8 mouse cellular contexts compared by ENCODE assay signal in the genomic region with DNA sequence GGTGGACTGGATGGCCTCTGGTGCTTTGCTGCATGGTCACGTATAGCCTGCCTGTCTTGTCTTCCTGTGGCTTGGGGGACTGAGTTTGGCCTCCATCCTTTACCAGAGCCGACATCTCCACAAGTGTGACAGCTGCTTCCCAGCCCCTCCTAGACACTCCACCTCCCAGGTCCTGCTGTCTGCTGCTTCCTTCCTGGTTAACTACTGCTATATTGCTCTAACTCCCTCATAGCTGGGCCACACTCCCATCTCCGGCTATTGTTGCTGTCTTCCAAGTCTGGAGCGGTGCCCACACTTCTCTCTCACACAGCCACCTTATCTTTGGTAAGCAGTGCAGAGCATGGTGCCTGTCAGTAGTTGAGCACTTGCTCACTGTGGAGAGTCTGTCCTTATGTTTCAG. TPM values are rescaled to one million over a fixed set of nuclear protein-coding genes. Genes with fewer than 3 reads are reported as not detected.
DNase-seq lines count a peak whose midpoint lies in the region; ATAC-seq and TF ChIP-seq lines count a peak whose summit lies in the region.

No protein-coding gene starts in this region.

- peak overlapping the region; percentile 88; the same call in 1 of the 2 replicates for H3K9ac ChIP-seq in forebrain, embryonic 13.5 days
- no peak overlapping the region for H3K9ac ChIP-seq in forebrain, postnatal 0 days
- peak overlapping the region; percentile 34 for H3K9ac ChIP-seq in heart, embryonic 11.5 days (ENCODE audit: low read depth, low read length)
- no peak overlapping the region for H3K9ac ChIP-seq in lung, embryonic 16.5 days (ENCODE audit: low read length)

- no peak for TF ChIP-seq CTCF in forebrain, postnatal 0 days (IDR thresholded peaks at IDR 0.05; ENCODE audit: low read depth)

- WGBS in forebrain, embryonic 13.5 days = 81% methylated on average over 4 of the region's 4 CpGs
- 66% methylated on average over 4 of the region's 4 CpGs for WGBS in forebrain, postnatal 0 days
- 48% methylated on average over 4 of the region's 4 CpGs for WGBS in heart, embryonic 11.5 days (ENCODE audit: insufficient replicate concordance)
- 57% methylated on average over 4 of the region's 4 CpGs for WGBS in lung, embryonic 16.5 days

- no peak for ATAC-seq in forebrain, embryonic 13.5 days
- no peak for ATAC-seq in forebrain, postnatal 0 days
- ATAC-seq in heart, embryonic 11.5 days (replicated peaks; ENCODE audit: insufficient number of reproducible peaks, low FRiP score, low TSS enrichment) = no peak
- ATAC-seq in lung, embryonic 16.5 days (ENCODE audit: low read depth) = peak; percentile 15

- no peaks in the 10 kb centered on the region for H3K9me3 ChIP-seq in forebrain, embryonic 13.5 days (replicated peaks)
- H3K9me3 ChIP-seq in forebrain, postnatal 0 days (ENCODE audit: low read length) = no peaks in the 10 kb centered on the region
- H3K9me3 ChIP-seq in heart, embryonic 11.5 days (replicated peaks; ENCODE audit: control insufficient read depth, low read length) = no peaks in the 10 kb centered on the region
- no peaks in the 10 kb centered on the region for H3K9me3 ChIP-seq in lung, embryonic 16.5 days (ENCODE audit: control insufficient read depth, low read length)

- H3K27ac ChIP-seq in forebrain, embryonic 13.5 days = no peak overlapping the region
- no peak overlapping the region for H3K27ac ChIP-seq in forebrain, postnatal 0 days (ENCODE audit: low read depth, low read length)
- peak overlapping the region; percentile 16 for H3K27ac ChIP-seq in heart, embryonic 11.5 days (ENCODE audit: low read depth, low read length)
- H3K27ac ChIP-seq in lung, embryonic 16.5 days (ENCODE audit: low read length) = peak overlapping the region; percentile 77

- DNase-seq in forebrain, postnatal 0 days = no peak
- DNase-seq in kidney, adult 9 months = peak; percentile 77
- DNase-seq in testis, postnatal 14 days (ENCODE audit: low spot score) = peak; percentile 62
- DNase-seq in T-cell, adult 2 months (ENCODE audit: low spot score) = no peak
- DNase-seq in urinary bladder, postnatal 36 days (ENCODE audit: low spot score in 2 of 2) = no peak

- peaks cover 35% of the 10 kb centered on the region for H3K4me1 ChIP-seq in forebrain, embryonic 13.5 days
- H3K4me1 ChIP-seq in forebrain, postnatal 0 days (ENCODE audit: insufficient read depth) = peaks cover 13% of the 10 kb centered on the region
- H3K4me1 ChIP-seq in heart, embryonic 11.5 days (ENCODE audit: control insufficient read depth, insufficient read depth, low read length) = peaks cover 38% of the 10 kb centered on the region
- peaks cover 28% of the 10 kb centered on the region for H3K4me1 ChIP-seq in lung, embryonic 16.5 days (replicated peaks; ENCODE audit: control insufficient read depth, insufficient read depth, low read length)

- 0 out of 2 replicates have a peak overlapping the region, but pooled peaks have one; percentile 81 for H3K4me3 ChIP-seq in forebrain, embryonic 13.5 days
- H3K4me3 ChIP-seq in forebrain, postnatal 0 days (ENCODE audit: low read depth, low read length) = no peak overlapping the region
- 0 out of 2 replicates have a peak overlapping the region, but pooled peaks have one; percentile 95 for H3K4me3 ChIP-seq in heart, embryonic 11.5 days (ENCODE audit: low read depth, low read length)
- no peak overlapping the region for H3K4me3 ChIP-seq in lung, embryonic 16.5 days (ENCODE audit: low read length)

- peak overlapping the region; percentile 77; the same call in 1 of the 2 replicates for H3K4me2 ChIP-seq in forebrain, embryonic 13.5 days
- H3K4me2 ChIP-seq in forebrain, postnatal 0 days (ENCODE audit: low read depth) = no peak overlapping the region
- peak overlapping the region; percentile 97 for H3K4me2 ChIP-seq in heart, embryonic 11.5 days
- H3K4me2 ChIP-seq in lung, embryonic 16.5 days (ENCODE audit: low read depth, low read length) = peak overlapping the region; percentile 79

- peaks cover 52% of the 10 kb centered on the region for H3K36me3 ChIP-seq in forebrain, embryonic 13.5 days (ENCODE audit: poor library complexity, severe bottlenecking)
- peaks cover 46% of the 10 kb centered on the region for H3K36me3 ChIP-seq in forebrain, postnatal 0 days (ENCODE audit: insufficient read depth)
- peaks cover 12% of the 10 kb centered on the region for H3K36me3 ChIP-seq in heart, embryonic 11.5 days (ENCODE audit: control insufficient read depth, insufficient read depth, low read length)
- H3K36me3 ChIP-seq in lung, embryonic 16.5 days (ENCODE audit: control insufficient read depth, insufficient read depth, low read length) = peaks cover 20% of the 10 kb centered on the region

- no peaks in the 10 kb centered on the region for H3K27me3 ChIP-seq in forebrain, embryonic 13.5 days
- no peaks in the 10 kb centered on the region for H3K27me3 ChIP-seq in forebrain, postnatal 0 days (ENCODE audit: insufficient read depth, low read length)
- no peaks in the 10 kb centered on the region for H3K27me3 ChIP-seq in heart, embryonic 11.5 days (ENCODE audit: control insufficient read depth, insufficient read depth, low read length)
- no peaks in the 10 kb centered on the region for H3K27me3 ChIP-seq in lung, embryonic 16.5 days (ENCODE audit: control insufficient read depth, insufficient read depth, low read depth, low read length)

RNA-seq across cellular contexts. Expression of a gene that starts 0.6 kb away (rescaled TPM):
- 0.21 and 0.36 TPM in 2 replicates for polyA plus RNA-seq in forebrain, embryonic 13.5 days (2015; fragmentation: Nextera tagmentation; extraction: Ambion mirVana)
- 4.2 and 5.1 TPM in 2 replicates for total RNA-seq in forebrain, postnatal 0 days (2014; rRNA removed)
- 0.13 and 0.16 TPM in 2 replicates for polyA plus RNA-seq in forebrain, postnatal 0 days (2015; fragmentation: Nextera tagmentation; extraction: Ambion mirVana)
- polyA plus RNA-seq in heart, embryonic 11.5 days (2014; fragmentation: Nextera tagmentation; extraction: Ambion mirVana) = 0.49 TPM in 1 of 2 replicates, not detected in the other
- 0.16 and 0.18 TPM in 2 replicates for polyA plus RNA-seq in lung, embryonic 16.5 days (2015; fragmentation: Nextera tagmentation; extraction: Ambion mirVana)

RNA-seq across cellular contexts. Expression of a gene that starts 2.3 kb away (rescaled TPM):
- 57.9 and 58.3 TPM in 2 replicates for polyA plus RNA-seq in forebrain, embryonic 13.5 days (2015; fragmentation: Nextera tagmentation; extraction: Ambion mirVana)
- 32.3 and 44.5 TPM in 2 replicates for total RNA-seq in forebrain, postnatal 0 days (2014; rRNA removed)
- polyA plus RNA-seq in forebrain, postnatal 0 days (2015; fragmentation: Nextera tagmentation; extraction: Ambion mirVana) = 48.0 and 55.3 TPM in 2 replicates
- 38.1 and 46.9 TPM in 2 replicates for polyA plus RNA-seq in heart, embryonic 11.5 days (2014; fragmentation: Nextera tagmentation; extraction: Ambion mirVana)
- 41.9 and 42.0 TPM in 2 replicates for polyA plus RNA-seq in lung, embryonic 16.5 days (2015; fragmentation: Nextera tagmentation; extraction: Ambion mirVana)

RNA-seq across cellular contexts. Expression of a gene that starts 26.2 kb away (rescaled TPM):
- 5.3 and 6.8 TPM in 2 replicates for polyA plus RNA-seq in forebrain, embryonic 13.5 days (2015; fragmentation: Nextera tagmentation; extraction: Ambion mirVana)
- 6.3 and 15.7 TPM in 2 replicates for total RNA-seq in forebrain, postnatal 0 days (2014; rRNA removed)
- polyA plus RNA-seq in forebrain, postnatal 0 days (2015; fragmentation: Nextera tagmentation; extraction: Ambion mirVana) = 5.0 and 6.3 TPM in 2 replicates
- polyA plus RNA-seq in heart, embryonic 11.5 days (2014; fragmentation: Nextera tagmentation; extraction: Ambion mirVana) = 4.7 and 7.4 TPM in 2 replicates
- polyA plus RNA-seq in lung, embryonic 16.5 days (2015; fragmentation: Nextera tagmentation; extraction: Ambion mirVana) = 7.4 and 8.2 TPM in 2 replicates

RNA-seq across cellular contexts. Expression of a gene that starts 34.1 kb away (rescaled TPM):
- 11.6 and 12.4 TPM in 2 replicates for polyA plus RNA-seq in forebrain, embryonic 13.5 days (2015; fragmentation: Nextera tagmentation; extraction: Ambion mirVana)
- total RNA-seq in forebrain, postnatal 0 days (2014; rRNA removed) = 18.3 and 22.6 TPM in 2 replicates
- 14.7 and 15.7 TPM in 2 replicates for polyA plus RNA-seq in forebrain, postnatal 0 days (2015; fragmentation: Nextera tagmentation; extraction: Ambion mirVana)
- 13.6 and 15.5 TPM in 2 replicates for polyA plus RNA-seq in heart, embryonic 11.5 days (2014; fragmentation: Nextera tagmentation; extraction: Ambion mirVana)
- 12.7 and 12.9 TPM in 2 replicates for polyA plus RNA-seq in lung, embryonic 16.5 days (2015; fragmentation: Nextera tagmentation; extraction: Ambion mirVana)

RNA-seq across cellular contexts. Expression of a gene that starts 41.1 kb away (rescaled TPM):
- polyA plus RNA-seq in forebrain, embryonic 13.5 days (2015; fragmentation: Nextera tagmentation; extraction: Ambion mirVana) = not detected in 2 replicates
- 2.4 TPM in 1 of 2 replicates, not detected in the other for total RNA-seq in forebrain, postnatal 0 days (2014; rRNA removed)
- not detected in 2 replicates for polyA plus RNA-seq in forebrain, postnatal 0 days (2015; fragmentation: Nextera tagmentation; extraction: Ambion mirVana)
- polyA plus RNA-seq in heart, embryonic 11.5 days (2014; fragmentation: Nextera tagmentation; extraction: Ambion mirVana) = not detected in 2 replicates
- polyA plus RNA-seq in lung, embryonic 16.5 days (2015; fragmentation: Nextera tagmentation; extraction: Ambion mirVana) = not detected in 2 replicates

Comparison
In these comparisons a context has a peak if more than half of its experiments do, and no peak if none do; other contexts are left out.
1. H3K4me3 ChIP-seq: peak in forebrain, embryonic 13.5 days (single experiment) and heart, embryonic 11.5 days (single experiment); none in forebrain, postnatal 0 days (single experiment) and lung, embryonic 16.5 days (single experiment).
2. H3K9ac ChIP-seq: peak in forebrain, embryonic 13.5 days (single experiment) and heart, embryonic 11.5 days (single experiment); none in forebrain, postnatal 0 days (single experiment) and lung, embryonic 16.5 days (single experiment).
3. H3K27ac ChIP-seq: peak in heart, embryonic 11.5 days (single experiment) and lung, embryonic 16.5 days (single experiment); none in forebrain, embryonic 13.5 days (single experiment) and forebrain, postnatal 0 days (single experiment).
4. DNase-seq: peak in kidney, adult 9 months (single experiment) and testis, postnatal 14 days (single experiment); none in forebrain, postnatal 0 days (single experiment), T-cell, adult 2 months (single experiment) and urinary bladder, postnatal 36 days (0 of 2).